Mouse (Mus musculus) embryonic fibroblast, embryonic 13.5 days (primary cell): ENCODE measurements at regions not wholly inside any gene's neighbourhood (a gene's known extent, or its start where the extent isn't known, plus 50 kb on each side); places are given as distances from the start of the nearest gene placed in this dataset.

Experiments used
- CTCF ChIP-seq: IDR thresholded peaks from 2 replicates; pipeline ENCODE4 v1.5.1; 2011; ENCODE audit warnings: mild to moderate bottlenecking, control low read depth, low read length, moderate library complexity, borderline replicate concordance; ENCODE audit not compliant: insufficient read depth
- POLR2A ChIP-seq: IDR thresholded peaks from 2 replicates; pipeline ENCODE4 v1.6.1; 2011; ENCODE audit warnings: low read depth, mild to moderate bottlenecking, control low read depth, low read length, moderate library complexity

DNA sequence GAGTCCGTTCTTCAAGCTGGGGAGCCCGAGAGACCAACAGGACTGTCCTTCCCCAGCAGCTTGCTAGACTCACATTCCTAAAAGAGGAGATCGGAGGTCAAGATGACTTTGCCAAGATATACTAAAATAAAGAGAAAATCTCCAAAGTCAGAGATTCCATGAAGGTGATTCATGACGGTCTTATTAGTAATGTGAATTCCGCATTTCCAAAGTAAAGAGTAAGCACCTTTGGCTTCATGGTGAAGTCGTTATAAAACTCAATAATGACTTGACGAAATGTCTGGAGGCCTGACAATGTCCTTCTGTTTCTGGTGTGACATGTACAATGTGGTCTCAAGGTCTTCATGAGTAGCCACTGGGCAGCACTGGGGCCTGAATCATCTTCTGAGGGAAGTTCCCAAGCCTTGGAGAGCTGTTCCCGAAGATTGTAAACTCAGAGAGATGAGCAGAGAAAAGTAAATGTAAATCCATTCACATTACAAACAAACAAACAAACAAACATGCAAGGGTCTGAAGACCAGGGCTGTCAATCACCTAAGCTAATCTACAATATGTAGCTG, 157.7 kb downstream of the Cog6 start:
- TF ChIP-seq POLR2A (no peak), CTCF (no peak)
